Mouse (Mus musculus): Measurements from ENCODE around the gene Fbxl17. TPM values are rescaled to one million over a fixed set of nuclear protein-coding genes. Genes with fewer than 3 reads are reported as not detected.

The Fbxl17 gene
- polyA plus RNA-seq, 1 experiment: 4.1 TPM

DNA sequence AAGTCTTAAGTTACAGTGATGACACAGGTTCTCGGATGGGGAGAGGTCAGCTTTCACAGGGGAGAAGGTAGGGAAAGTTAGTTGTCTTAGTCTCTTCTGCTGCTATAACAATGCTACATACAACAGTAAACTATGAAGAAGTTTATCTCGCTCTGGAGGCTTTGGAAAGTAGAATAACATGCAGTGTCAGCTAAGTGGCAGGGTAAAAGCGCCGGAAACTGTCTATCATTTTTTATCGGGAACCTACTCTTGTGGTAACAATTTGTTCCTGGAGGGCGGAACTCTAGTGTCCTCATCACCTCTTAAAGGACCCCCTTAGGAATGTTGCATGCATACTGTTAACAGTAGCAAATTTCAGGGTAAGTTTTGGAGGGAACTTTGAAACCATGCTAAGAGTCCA is 1.3 kb upstream of the Fbxl17 start:
- Histone ChIP-seq H3K36me3 (ENCODE audit: control insufficient read depth, insufficient read depth, low read length) (no peaks in the 10 kb centered on the region), H3K4me3 (ENCODE audit: control insufficient read depth, low read depth, low read length) (no peak overlapping the region), H3K4me1 (ENCODE audit: control insufficient read depth, insufficient read depth, low read length) (peaks cover 11% of the 10 kb centered on the region), H3K27me3 (ENCODE audit: control insufficient read depth, insufficient read depth, low read length) (no peaks in the 10 kb centered on the region), H3K27ac (ENCODE audit: control insufficient read depth, insufficient read depth, low read depth, low read length) (no peak overlapping the region)
- TF ChIP-seq POLR2A (IDR thresholded peaks at IDR 0.05; ENCODE audit: control insufficient read depth, low read depth, low read length): no peak
- no peak for TF ChIP-seq CTCF (IDR thresholded peaks at IDR 0.05; ENCODE audit: control insufficient read depth, insufficient read depth, insufficient replicate concordance, low read depth, low read length)

DNA sequence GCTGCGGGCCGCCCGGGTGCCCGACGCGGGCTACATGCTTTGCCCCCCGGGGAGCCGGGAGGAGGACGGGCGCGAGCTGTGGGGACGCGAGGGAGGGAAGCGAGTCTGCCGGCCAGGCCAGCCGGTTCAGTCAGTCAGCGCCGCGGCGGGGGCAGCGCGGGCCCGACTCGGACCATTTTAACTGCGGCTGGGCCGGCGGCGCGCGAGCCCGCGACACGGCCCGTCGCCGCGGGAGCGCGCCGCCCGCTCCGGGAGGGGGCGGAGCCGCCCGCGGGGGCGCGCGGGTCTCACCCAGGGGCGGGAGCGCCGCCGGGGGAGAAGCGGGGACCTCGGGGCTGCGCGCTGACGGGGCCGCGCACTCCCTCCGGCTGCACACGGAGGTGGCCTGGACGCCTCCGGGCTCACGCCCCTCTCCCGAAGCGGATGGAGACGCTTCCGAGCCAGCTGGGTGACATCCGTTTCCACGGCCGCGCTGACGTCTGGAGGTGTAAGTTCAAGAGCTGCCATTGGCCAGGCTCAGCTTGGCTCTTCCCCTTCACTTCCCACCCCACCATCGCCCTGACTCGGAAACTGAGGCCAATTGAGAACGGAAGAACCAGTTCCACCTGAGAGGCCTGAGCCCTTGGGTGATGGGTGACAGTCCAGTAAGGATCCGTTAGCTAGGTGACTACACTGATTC is 478 bp upstream of the Fbxl17 start:
- peak; percentile 81 for TF ChIP-seq POLR2A (IDR thresholded peaks at IDR 0.05; ENCODE audit: control insufficient read depth, low read depth, low read length)
- TF ChIP-seq CTCF (IDR thresholded peaks at IDR 0.05; ENCODE audit: control insufficient read depth, insufficient read depth, insufficient replicate concordance, low read depth, low read length): no peak
- Histone ChIP-seq H3K4me1 (ENCODE audit: control insufficient read depth, insufficient read depth, low read length) (peaks cover 11% of the 10 kb centered on the region), H3K27ac (ENCODE audit: control insufficient read depth, insufficient read depth, low read depth, low read length) (peak overlapping the region; percentile 95), H3K4me3 (ENCODE audit: control insufficient read depth, low read depth, low read length) (peak overlapping the region; percentile 98), H3K27me3 (ENCODE audit: control insufficient read depth, insufficient read depth, low read length) (no peaks in the 10 kb centered on the region), H3K36me3 (ENCODE audit: control insufficient read depth, insufficient read depth, low read length) (no peaks in the 10 kb centered on the region)

DNA sequence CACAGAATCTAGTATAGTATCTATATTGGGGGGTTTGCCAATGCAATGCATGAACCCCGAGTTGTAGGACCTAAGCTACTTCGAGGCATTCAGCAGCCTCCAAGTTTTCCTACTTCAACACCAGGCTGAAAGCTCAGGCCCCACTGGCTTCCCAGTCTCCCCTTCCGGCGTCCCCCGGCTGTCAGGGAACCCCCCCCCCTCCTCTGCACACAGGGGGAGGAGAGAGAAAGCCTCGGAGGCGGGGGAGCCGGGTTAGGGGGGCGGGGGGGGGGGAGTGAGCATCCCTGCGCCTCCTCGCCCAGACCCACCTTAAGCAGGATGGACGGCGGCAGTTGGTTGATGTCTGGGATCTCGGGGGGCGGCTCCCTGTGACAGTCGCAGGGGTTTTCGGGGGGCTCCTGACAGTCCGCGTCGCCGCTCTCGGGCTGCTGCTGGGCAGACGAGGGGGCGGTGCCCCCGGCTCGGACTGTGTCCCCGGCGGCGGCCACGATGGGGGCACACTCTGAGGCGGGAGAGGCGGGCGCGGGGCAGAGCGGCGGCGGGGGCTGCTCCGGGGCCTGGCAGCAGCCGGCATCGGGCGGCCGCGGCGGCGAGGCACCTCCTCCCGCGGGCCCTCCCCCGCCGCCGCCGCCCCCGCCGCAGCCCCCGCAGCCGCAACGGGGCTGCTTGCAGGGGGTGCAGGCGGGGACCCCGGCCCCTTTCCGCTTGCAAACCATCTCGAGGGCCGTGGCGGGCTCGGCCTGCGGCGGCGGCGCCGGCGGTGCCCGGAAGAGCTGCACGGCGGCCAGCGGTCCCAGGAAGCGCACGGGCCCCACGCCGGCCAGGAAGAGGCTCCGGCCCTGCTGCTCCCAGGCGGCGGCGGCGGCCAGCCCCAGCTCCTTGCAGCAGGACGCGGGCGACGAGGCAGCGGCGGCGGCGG is 841 bp downstream of the Fbxl17 start:
- Histone ChIP-seq H3K36me3 (ENCODE audit: control insufficient read depth, insufficient read depth, low read length) (no peaks in the 10 kb centered on the region), H3K4me1 (ENCODE audit: control insufficient read depth, insufficient read depth, low read length) (peaks cover 11% of the 10 kb centered on the region), H3K27me3 (ENCODE audit: control insufficient read depth, insufficient read depth, low read length) (no peaks in the 10 kb centered on the region), H3K4me3 (ENCODE audit: control insufficient read depth, low read depth, low read length) (peak overlapping the region; percentile 98), H3K27ac (ENCODE audit: control insufficient read depth, insufficient read depth, low read depth, low read length) (peak overlapping the region; percentile 95)
- no peak for TF ChIP-seq POLR2A (IDR thresholded peaks at IDR 0.05; ENCODE audit: control insufficient read depth, low read depth, low read length)
- TF ChIP-seq CTCF (IDR thresholded peaks at IDR 0.05; ENCODE audit: control insufficient read depth, insufficient read depth, insufficient replicate concordance, low read depth, low read length): no peak

DNA sequence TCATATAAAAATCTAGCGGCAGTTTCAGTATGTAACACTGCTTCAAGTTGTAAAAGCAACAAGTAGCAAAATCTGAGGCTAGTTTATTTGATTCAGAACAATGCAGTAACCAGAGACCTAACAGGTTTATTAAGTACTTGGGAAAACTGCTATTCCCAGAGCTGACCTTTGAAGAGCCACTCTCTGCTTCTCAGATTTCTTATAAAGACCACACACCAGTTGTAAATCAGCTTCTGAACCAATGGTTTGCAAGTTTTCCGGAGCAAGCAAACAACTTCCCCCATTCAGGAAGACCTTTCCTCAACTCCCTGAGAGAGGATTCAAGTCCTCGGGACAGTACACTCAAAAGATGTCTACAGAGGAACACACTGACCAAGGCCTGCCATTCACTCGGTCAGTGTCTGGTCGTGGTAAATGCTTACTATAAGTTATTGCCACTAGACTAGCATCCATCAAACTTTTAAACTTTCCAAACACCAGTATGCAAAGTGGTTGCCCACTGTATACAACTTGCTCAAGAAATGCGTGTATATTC is 1.6 kb downstream of the Fbxl17 start:
- TF ChIP-seq POLR2A (IDR thresholded peaks at IDR 0.05; ENCODE audit: control insufficient read depth, low read depth, low read length) (no peak), CTCF (IDR thresholded peaks at IDR 0.05; ENCODE audit: control insufficient read depth, insufficient read depth, insufficient replicate concordance, low read depth, low read length) (no peak)
- Histone ChIP-seq H3K4me1 (ENCODE audit: control insufficient read depth, insufficient read depth, low read length) (peaks cover 11% of the 10 kb centered on the region), H3K4me3 (ENCODE audit: control insufficient read depth, low read depth, low read length) (peak overlapping the region; percentile 98), H3K27me3 (ENCODE audit: control insufficient read depth, insufficient read depth, low read length) (no peaks in the 10 kb centered on the region), H3K27ac (ENCODE audit: control insufficient read depth, insufficient read depth, low read depth, low read length) (no peak overlapping the region), H3K36me3 (ENCODE audit: control insufficient read depth, insufficient read depth, low read length) (no peaks in the 10 kb centered on the region)

DNA sequence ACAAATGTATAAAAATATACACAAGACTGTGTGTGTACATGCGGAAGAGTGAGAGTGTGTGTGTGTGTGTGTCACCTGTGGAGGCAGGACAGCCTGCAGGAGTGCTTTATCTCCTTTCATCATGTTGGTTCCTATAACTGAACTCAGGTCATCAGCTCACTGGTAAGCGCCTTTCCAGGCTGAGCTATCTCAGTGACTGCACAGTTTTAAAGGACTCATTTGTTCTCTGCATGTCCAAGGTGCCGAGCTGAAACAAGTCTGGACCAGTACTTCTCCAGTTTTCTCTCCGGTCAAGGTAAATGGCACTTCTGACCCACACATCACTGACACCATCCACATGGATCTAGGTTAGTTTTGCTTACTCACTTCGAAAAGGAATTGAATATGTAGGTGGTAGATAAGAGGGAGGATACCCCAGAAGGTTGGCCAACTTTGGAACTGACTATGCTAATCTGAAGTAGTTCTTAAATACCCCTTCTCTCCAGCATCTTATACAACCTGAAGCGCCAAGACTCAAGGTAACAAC is 2.5 kb downstream of the Fbxl17 start:
- no peak overlapping the region for H3K27ac ChIP-seq (ENCODE audit: control insufficient read depth, insufficient read depth, low read depth, low read length)
- TF ChIP-seq POLR2A (IDR thresholded peaks at IDR 0.05; ENCODE audit: control insufficient read depth, low read depth, low read length): no peak
- no peak for TF ChIP-seq CTCF (IDR thresholded peaks at IDR 0.05; ENCODE audit: control insufficient read depth, insufficient read depth, insufficient replicate concordance, low read depth, low read length)
- H3K27me3 ChIP-seq (ENCODE audit: control insufficient read depth, insufficient read depth, low read length): no peaks in the 10 kb centered on the region
- H3K4me1 ChIP-seq (ENCODE audit: control insufficient read depth, insufficient read depth, low read length): peaks cover 11% of the 10 kb centered on the region
- no peaks in the 10 kb centered on the region for H3K36me3 ChIP-seq (ENCODE audit: control insufficient read depth, insufficient read depth, low read length)
- H3K4me3 ChIP-seq (ENCODE audit: control insufficient read depth, low read depth, low read length): no peak overlapping the region

DNA sequence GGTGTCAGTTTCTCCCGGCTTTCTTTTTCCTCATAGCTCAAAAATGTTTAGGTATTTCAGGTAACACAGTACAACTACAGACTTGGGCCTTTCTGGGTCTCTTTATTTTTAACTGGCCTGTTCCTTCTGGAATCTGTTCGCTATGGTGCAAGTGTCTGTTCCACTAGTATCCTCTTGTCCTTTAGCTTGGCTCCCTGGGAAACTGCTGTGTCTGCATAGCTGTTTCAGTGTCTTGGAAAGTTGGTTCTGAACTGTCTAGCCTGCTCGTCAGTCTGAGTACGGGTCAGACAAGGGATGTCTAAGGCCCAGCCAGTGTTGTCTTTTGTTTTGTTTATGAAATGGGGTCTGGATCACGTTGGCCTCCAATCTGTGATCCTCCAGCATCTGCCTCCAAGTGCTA is 3.7 kb downstream of the Fbxl17 start:
- H3K27me3 ChIP-seq (ENCODE audit: control insufficient read depth, insufficient read depth, low read length): no peaks in the 10 kb centered on the region
- TF ChIP-seq POLR2A (IDR thresholded peaks at IDR 0.05; ENCODE audit: control insufficient read depth, low read depth, low read length) (no peak), CTCF (IDR thresholded peaks at IDR 0.05; ENCODE audit: control insufficient read depth, insufficient read depth, insufficient replicate concordance, low read depth, low read length) (no peak)
- no peaks in the 10 kb centered on the region for H3K36me3 ChIP-seq (ENCODE audit: control insufficient read depth, insufficient read depth, low read length)
- H3K27ac ChIP-seq (ENCODE audit: control insufficient read depth, insufficient read depth, low read depth, low read length): no peak overlapping the region
- peaks cover 11% of the 10 kb centered on the region for H3K4me1 ChIP-seq (ENCODE audit: control insufficient read depth, insufficient read depth, low read length)
- H3K4me3 ChIP-seq (ENCODE audit: control insufficient read depth, low read depth, low read length): no peak overlapping the region
